In genomic region chr8:110846405-110847170, GRCm38 (mm10) we compare ENCODE assay signal across 8 mouse cellular contexts. TPM values are rescaled to one million over a fixed set of nuclear protein-coding genes. Genes with fewer than 3 reads are reported as not detected.
A peak's percentile ranks its signal among the peaks of the same experiment; 100 is the strongest.
DNase-seq lines count a peak whose midpoint lies in the region; ATAC-seq and TF ChIP-seq lines count a peak whose summit lies in the region.

Gene Cog4, plus strand, starts transcription at chr8:110846600.
Gene Sf3b3, minus strand, starts transcription at chr8:110846787.

- TF ChIP-seq POLR2A in heart, adult 2 months (IDR thresholded peaks at IDR 0.05; ENCODE audit: insufficient read depth, low read depth, low read length) = peak; percentile 96

- peaks cover 23% of the 10 kb centered on the region for H3K4me1 ChIP-seq in embryonic facial prominence, embryonic 13.5 days
- H3K4me1 ChIP-seq in heart, adult 2 months (ENCODE audit: control insufficient read depth, insufficient read depth, low read length) = peaks cover 5% of the 10 kb centered on the region
- H3K4me1 ChIP-seq in limb, embryonic 13.5 days = peaks cover 30% of the 10 kb centered on the region
- H3K4me1 ChIP-seq in midbrain, embryonic 16.5 days (ENCODE audit: control insufficient read depth, insufficient read depth, low read length) = peaks cover 26% of the 10 kb centered on the region

- peak within 1 kb of the TSS; percentile 94 for H3K9ac ChIP-seq in embryonic facial prominence, embryonic 13.5 days
- peak within 1 kb of the TSS; percentile 88 for H3K9ac ChIP-seq in heart, adult 2 months (ENCODE audit: low read depth, low read length)
- peak within 1 kb of the TSS; percentile 97 for H3K9ac ChIP-seq in limb, embryonic 13.5 days
- H3K9ac ChIP-seq in midbrain, embryonic 16.5 days (ENCODE audit: low read depth, low read length) = peak within 1 kb of the TSS; percentile 88

- peak within 1 kb of the TSS; percentile 70 for H3K4me2 ChIP-seq in embryonic facial prominence, embryonic 13.5 days
- peak within 1 kb of the TSS; percentile 92 for H3K4me2 ChIP-seq in limb, embryonic 13.5 days (replicated peaks)
- H3K4me2 ChIP-seq in midbrain, embryonic 16.5 days (ENCODE audit: low read length) = peak within 1 kb of the TSS; percentile 83

- H3K27me3 ChIP-seq in embryonic facial prominence, embryonic 13.5 days = no peaks in the 10 kb centered on the region
- no peaks in the 10 kb centered on the region for H3K27me3 ChIP-seq in heart, adult 2 months (ENCODE audit: control insufficient read depth, insufficient read depth, low read length)
- no peaks in the 10 kb centered on the region for H3K27me3 ChIP-seq in limb, embryonic 13.5 days
- H3K27me3 ChIP-seq in midbrain, embryonic 16.5 days (ENCODE audit: control insufficient read depth, insufficient read depth, low read depth, low read length) = no peaks in the 10 kb centered on the region

- under 1% methylated on average over 53 of the region's 53 CpGs for WGBS in embryonic facial prominence, embryonic 13.5 days
- WGBS in heart, adult 2 months = under 1% methylated on average over 53 of the region's 53 CpGs
- WGBS in limb, embryonic 13.5 days = under 1% methylated on average over 53 of the region's 53 CpGs
- under 1% methylated on average over 53 of the region's 53 CpGs for WGBS in midbrain, embryonic 16.5 days

- peak within 1 kb of the TSS; percentile 82 for H3K27ac ChIP-seq in embryonic facial prominence, embryonic 13.5 days
- peak within 1 kb of the TSS; percentile 92 for H3K27ac ChIP-seq in heart, adult 2 months
- H3K27ac ChIP-seq in limb, embryonic 13.5 days = peak within 1 kb of the TSS; percentile 90
- peak within 1 kb of the TSS; percentile 84 for H3K27ac ChIP-seq in midbrain, embryonic 16.5 days (ENCODE audit: low read length)

- intact Hi-C loops in heart, adult 2 months (cut with DNase I) = loop anchor here (1.0 to 10.0 kb wide), 2 partner anchors 202 to 210 kb away; partner anchors contain the start of gene Exosc6

- H3K9me3 ChIP-seq in embryonic facial prominence, embryonic 13.5 days = no peaks in the 10 kb centered on the region
- H3K9me3 ChIP-seq in limb, embryonic 13.5 days = no peaks in the 10 kb centered on the region
- no peaks in the 10 kb centered on the region for H3K9me3 ChIP-seq in midbrain, embryonic 16.5 days (replicated peaks; ENCODE audit: control insufficient read depth, low read length, poor library complexity, severe bottlenecking)

- H3K79me2 ChIP-seq in heart, adult 2 months (replicated peaks; ENCODE audit: control insufficient read depth, insufficient read depth, low read length) = peaks cover 3% of the 10 kb centered on the region

- H3K36me3 ChIP-seq in embryonic facial prominence, embryonic 13.5 days = peaks cover 48% of the 10 kb centered on the region
- H3K36me3 ChIP-seq in heart, adult 2 months (ENCODE audit: control insufficient read depth, insufficient read depth, low read length) = peaks cover 16% of the 10 kb centered on the region
- H3K36me3 ChIP-seq in limb, embryonic 13.5 days = peaks cover 53% of the 10 kb centered on the region
- peaks cover 13% of the 10 kb centered on the region for H3K36me3 ChIP-seq in midbrain, embryonic 16.5 days (ENCODE audit: control insufficient read depth, insufficient read depth, low read length)

- peak within 1 kb of the TSS; percentile 87 for H3K4me3 ChIP-seq in embryonic facial prominence, embryonic 13.5 days
- peak within 1 kb of the TSS; percentile 83 for H3K4me3 ChIP-seq in heart, adult 2 months
- peak within 1 kb of the TSS; percentile 89 for H3K4me3 ChIP-seq in limb, embryonic 13.5 days
- H3K4me3 ChIP-seq in midbrain, embryonic 16.5 days (ENCODE audit: low read depth, low read length) = peak within 1 kb of the TSS; percentile 87

- ATAC-seq in embryonic facial prominence, embryonic 13.5 days (ENCODE audit: insufficient number of reproducible peaks, insufficient read depth, low FRiP score, low TSS enrichment, low read depth) = peak; percentile 78; the same call in 1 of the 2 replicates
- peak; percentile 86 for ATAC-seq in limb, embryonic 13.5 days (ENCODE audit: low FRiP score, low read depth)
- peak; percentile 89 for ATAC-seq in midbrain, embryonic 16.5 days

- peak; percentile 19; the same call in 1 of the 2 replicates for TF ChIP-seq CTCF in heart, adult 2 months (IDR thresholded peaks at IDR 0.05)

- peak; percentile 82 for DNase-seq in 3134 (ENCODE audit: extremely low read depth, insufficient read length, low spot score)
- peak; percentile 86 to 89 for DNase-seq in adrenal gland, postnatal 36 days
- peak; percentile 89 to 90 for DNase-seq in heart, adult 2 months
- peak; percentile 80 to 83 for DNase-seq in kidney, adult 8-10 months
- peak; percentile 83 to 89 for DNase-seq in spleen, postnatal 10 days (ENCODE audit: low spot score in 2 of 2)

- 0 out of 2 replicates have a peak, but pooled peaks have one; percentile 70 for TF ChIP-seq EP300 in heart, adult 2 months (IDR thresholded peaks at IDR 0.05; ENCODE audit: insufficient read depth, low read depth, low read length)

RNA-seq across cellular contexts. Expression of gene Cog4, which starts in this region (rescaled TPM):
- 100 to 1,000 TPM in 1 of 2 experiments, 10 to 100 TPM in 1; 86.2 to 105 TPM for total RNA-seq in adrenal gland, postnatal 36 days (2021)
- 82.9 and 83.8 TPM in 2 replicates for polyA plus RNA-seq in embryonic facial prominence, embryonic 13.5 days (2015; fragmentation: Nextera tagmentation; extraction: Ambion mirVana)
- 10 to 100 TPM; 66.2 to 74.1 TPM for total RNA-seq in heart, adult 2 months (2021)
- 34.8 and 51.5 TPM in 2 replicates for polyA plus RNA-seq in heart, adult 2 months (2012; rRNA removed)
- polyA plus RNA-seq in limb, embryonic 13.5 days (2015; fragmentation: Nextera tagmentation; extraction: Ambion mirVana) = 80.8 and 86.4 TPM in 2 replicates
- 72.1 and 77.4 TPM in 2 replicates for polyA plus RNA-seq in midbrain, embryonic 16.5 days (2015; fragmentation: Nextera tagmentation; extraction: Ambion mirVana)

RNA-seq across cellular contexts. Expression of gene Sf3b3, which starts in this region (rescaled TPM):
- total RNA-seq in adrenal gland, postnatal 36 days (2021) = 10 to 100 TPM; 76.9 to 81.8 TPM
- polyA plus RNA-seq in embryonic facial prominence, embryonic 13.5 days (2015; fragmentation: Nextera tagmentation; extraction: Ambion mirVana) = 158 and 170 TPM in 2 replicates
- total RNA-seq in heart, adult 2 months (2021) = 10 to 100 TPM; 38.3 to 39.7 TPM
- 19.2 and 34.3 TPM in 2 replicates for polyA plus RNA-seq in heart, adult 2 months (2012; rRNA removed)
- polyA plus RNA-seq in limb, embryonic 13.5 days (2015; fragmentation: Nextera tagmentation; extraction: Ambion mirVana) = 160 and 171 TPM in 2 replicates
- polyA plus RNA-seq in midbrain, embryonic 16.5 days (2015; fragmentation: Nextera tagmentation; extraction: Ambion mirVana) = 92.3 and 96.1 TPM in 2 replicates

Comparison
In these comparisons a context has a peak if more than half of its experiments do, and no peak if none do; other contexts are left out.
1. Peak in every context shown above with its lines: DNase-seq, ATAC-seq, H3K4me3 ChIP-seq and H3K27ac ChIP-seq.